Mouse (Mus musculus) kidney, adult 11 months (tissue): ENCODE results near the gene Slc2a1.
A peak's percentile ranks its signal among the peaks of the same experiment; 100 is the strongest.

Experiments
- DNase-seq: peaks from one replicate; pipeline ENCODE4 v3.0.0; 2022

The Slc2a1 gene

DNA sequence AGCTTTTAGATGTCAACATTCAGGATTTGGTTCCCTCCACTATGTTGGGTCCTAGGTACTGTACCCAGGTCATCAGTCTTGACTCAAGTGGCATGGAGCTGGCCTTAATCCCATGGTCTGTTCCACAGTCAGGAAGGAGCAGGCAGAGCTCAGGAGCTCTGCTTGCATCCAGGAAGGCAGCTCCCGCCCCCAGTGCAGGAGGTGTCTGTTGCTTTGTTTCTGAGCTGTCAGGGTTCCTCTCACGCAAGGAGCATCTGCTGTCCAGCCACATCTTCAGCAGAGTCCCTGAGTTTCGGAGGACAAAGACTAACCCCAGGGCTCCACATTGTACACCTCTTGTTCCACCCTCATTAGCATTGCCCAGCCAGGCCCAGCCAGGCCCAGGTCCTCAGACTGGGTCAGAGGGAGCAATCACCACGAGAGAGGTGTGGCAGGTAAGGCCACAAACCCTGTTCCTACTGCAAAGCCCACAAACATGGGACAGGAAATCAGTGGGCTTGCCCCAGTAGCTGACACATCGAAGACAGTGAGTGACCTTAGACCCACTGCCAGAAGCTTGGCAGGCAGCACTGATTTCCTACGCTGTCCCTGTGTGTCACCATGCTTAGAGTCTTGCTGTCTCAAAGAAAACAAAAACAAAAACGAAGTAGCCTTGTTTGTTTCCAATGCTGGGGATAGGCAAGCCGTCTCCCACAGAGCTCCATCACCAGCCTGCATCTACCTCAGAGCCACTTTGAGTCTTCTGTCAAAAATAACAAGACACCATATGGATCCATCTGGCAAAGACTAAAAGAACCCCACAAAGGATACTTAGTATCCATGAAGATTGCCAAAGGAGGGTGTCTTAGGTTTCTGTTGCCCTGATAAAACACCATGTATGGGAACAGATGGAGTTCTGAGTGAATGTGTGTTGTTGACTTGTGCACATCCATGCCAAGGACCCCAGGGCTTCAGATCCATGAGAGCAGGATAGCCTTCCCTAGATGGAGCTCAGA is 10.0 kb upstream of the Slc2a1 start:
- DNase-seq: no peak

DNA sequence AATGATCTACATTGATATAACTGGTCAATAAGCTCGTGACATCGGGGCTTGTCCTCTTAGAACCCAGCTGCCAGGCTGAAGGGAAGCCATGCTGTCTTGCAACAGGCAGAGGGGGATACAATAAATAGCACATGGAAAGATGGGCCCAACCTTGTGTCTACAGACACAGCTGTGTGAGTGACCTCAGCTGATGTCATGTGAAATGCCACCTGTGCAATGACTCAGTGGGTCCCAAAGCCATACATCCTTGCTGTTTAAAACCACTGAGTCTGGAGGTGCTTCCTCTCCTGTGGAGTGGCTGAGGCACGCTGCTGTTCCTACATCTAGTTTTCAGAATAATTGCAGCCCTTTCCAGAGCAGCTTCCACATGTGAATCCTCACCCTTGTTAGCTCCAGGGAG is 7.1 kb upstream of the Slc2a1 start:
- DNase-seq: no peak

DNA sequence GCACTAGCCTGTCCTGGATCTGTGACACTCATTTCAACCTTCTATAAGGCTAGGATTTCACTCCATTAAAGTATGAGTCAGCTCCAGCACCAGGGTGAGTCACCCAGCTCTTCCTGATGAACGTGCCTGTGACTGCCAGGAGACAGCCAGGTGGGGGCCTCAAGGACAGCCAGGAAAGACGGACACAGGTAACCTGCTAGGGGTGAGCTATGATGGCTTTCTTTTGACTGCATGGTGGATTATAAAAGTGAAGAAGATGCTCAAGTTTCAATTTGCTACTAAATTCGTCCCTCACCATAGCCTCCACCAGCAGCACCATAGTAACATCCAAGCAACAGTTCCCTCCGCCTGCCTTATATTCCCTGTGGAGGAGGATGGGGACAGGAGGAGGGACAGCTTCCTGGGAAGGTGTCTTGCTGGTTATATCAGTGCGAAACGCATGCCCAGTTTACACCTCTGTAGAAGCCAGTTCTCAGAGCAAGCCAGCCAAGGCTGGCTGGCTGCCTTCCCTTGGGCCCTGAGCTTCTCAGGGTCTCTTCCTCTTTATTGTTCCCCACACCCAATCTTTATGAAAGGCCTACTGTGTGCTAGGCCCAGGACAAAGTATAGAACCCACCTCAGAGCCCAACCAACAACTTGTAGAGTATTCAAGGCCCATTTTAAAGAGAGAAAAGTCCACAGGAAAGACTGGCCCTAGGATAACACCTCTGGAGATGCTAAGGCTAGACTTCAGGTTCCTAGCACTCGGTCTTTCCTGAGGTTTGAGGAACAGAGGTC is 6.0 kb upstream of the Slc2a1 start:
- no peak for DNase-seq

DNA sequence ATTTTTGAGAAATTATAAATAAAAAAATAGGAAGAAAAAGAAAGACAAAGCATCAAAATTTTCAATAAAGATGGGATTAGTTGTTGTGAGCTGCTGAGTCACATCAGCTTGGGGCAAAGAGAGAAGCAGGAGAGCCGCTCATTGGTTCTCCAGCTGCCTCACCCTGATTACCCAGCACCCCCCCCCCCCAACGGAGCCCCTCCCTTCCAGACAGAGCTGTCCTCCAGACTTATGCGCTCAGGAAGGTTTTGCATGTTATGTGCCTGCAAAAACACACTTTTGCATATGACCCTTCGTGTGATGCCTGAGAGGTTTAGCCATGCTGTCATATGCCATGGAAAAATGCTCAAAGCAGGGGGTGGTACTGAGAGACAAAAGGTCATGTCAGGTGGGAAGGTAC is 3.7 kb upstream of the Slc2a1 start:
- no peak for DNase-seq

DNA sequence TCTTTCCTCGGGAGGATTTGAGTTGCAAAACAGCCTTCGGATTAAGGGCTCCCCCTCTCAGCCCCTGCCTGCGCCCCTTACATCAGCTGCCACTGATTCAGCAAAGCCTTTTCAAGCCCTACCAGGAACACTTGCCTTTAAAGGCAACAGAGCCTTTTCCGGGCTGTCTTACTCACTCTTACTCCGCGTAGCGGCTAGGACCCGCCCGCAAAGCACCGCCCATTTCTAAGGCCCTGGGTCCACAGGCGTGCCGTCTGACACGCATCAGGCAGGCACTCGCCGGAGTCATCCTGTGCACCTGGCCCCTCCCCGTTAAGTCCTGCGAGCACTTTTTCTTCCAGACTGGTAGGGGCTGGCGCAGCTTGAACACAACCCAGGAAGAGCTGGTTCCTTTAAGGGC is 2.8 kb upstream of the Slc2a1 start:
- DNase-seq: peak; percentile 90

DNA sequence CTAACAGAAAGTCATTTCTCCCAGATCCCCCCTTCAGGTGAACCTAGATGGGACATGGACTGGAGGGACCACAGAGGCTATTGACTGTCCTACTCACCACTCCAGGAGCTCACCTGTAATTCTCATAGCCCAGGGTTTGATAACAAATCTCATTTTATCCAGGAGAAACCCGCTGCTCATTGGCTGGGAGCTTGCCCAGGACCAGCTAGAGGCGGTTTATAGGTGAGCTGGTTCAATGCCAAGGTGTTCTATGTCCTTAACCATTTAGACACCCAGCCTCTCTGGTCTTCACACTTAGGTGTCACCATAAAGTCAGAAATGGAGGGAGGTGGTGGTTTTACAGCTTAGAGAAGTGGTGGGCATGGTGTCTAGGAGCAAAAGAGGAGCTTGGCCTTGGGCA is 644 bp upstream of the Slc2a1 start:
- DNase-seq: peak; percentile 58

DNA sequence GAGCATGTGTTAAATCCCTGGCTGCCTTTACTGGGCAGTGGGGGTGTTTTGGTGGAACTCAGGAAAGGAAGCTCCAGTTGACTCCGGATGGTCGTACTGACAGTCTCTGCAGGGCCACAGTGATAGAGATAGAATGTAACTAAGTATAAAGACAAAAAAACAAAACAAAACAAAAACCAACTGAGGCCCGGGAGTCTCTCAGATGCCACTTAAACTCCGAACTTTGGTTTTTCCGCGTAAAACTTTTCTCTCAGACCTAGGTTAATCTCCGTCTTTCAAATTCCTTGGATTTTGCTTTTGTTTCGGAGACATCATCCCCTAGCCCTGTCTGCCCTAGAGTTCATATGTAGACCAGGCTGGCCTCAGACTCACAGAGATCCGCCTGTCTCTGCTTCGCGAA is 1.1 kb downstream of the Slc2a1 start:
- no peak for DNase-seq

DNA sequence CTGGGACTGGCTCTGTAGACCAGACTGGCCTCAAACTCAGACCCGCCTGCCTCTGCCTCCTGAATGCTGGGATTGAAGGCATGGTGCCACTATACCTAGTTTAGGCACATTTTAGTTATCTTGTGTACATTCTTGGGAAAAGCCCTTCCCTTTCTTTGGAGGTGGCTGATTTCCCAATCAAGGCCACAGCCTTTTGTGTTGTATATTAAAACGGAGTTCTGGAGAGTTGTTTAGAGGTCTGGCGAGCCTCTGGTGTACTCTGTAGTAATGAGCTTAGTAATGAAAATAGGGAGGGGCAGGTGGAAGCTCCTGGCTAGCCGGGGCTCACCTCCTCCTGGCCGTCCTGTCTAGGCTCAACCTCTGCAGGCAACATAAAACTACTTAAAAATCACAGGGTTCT is 2.0 kb downstream of the Slc2a1 start:
- no peak for DNase-seq

DNA sequence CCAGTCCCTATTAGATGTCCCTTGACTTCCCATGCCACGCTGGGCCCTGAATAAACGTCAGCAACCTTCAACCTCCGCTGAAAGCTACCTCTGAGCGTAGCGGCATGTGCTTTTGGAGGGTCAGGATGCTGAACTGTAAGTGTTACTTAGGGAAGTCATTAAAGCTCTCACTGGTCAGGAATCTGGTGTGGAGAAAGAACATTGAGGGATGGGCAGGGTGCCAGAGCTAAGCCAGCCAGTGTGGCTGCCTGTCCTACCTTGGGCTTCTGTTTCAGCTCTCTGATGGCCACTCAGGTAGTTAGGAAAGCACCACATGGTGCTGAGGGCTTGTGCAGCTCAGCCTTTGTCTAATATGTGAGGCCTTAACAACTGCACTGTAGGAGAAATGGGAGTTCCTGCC is 2.9 kb downstream of the Slc2a1 start:
- DNase-seq: peak; percentile 43

DNA sequence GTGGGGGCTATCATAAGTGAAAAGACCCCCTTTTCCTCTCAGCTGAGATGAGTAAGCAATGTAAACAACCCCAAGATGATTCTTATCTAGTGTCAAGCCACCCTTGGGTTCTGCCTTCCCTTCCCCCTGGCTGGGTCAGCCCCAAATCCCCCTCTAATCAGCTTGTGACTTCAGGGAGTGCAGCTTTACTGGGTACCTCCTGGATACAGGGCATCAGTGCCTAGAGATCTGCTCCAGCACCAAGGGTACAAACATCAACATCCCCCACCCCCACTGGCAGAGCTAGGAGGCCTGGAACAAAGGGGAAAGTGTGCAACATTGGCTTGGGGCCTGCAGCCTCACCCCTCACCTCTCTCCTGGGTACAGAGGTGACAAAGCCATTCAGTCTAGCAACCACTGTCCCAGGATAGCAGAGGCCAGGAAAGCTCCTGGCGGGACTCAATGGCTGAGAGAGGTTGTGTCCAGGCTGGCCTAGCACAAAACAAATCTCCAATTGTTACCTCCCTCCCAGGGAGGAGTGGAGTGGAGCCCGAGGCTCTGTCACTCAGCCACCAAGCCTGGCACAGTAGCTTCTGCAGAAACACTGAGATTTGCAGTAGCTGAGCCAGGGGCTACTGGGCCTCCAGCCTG is 3.9 kb downstream of the Slc2a1 start:
- no peak for DNase-seq

DNA sequence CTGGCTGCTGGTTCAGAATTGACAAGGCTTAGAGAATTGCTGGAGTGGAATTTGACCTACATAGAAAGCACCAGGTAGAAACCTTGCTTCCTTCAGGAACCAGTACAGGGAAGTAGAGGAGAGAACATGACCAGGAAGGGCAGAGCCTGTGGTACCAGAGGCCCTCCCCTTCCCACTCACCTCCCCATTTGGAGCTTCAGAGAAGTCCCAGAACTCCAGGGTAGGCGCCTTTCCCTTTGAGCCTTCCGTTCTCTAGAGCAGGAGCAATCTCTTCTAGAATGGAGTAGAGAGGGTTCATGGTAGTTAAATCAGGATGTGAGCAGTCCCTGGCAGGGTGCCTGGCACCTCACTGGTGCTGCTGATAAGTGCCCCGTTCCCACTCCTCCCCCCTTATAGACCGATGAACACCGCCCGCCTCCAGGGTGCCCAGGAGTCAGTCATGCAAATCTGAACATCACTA is 7.1 kb downstream of the Slc2a1 start:
- DNase-seq: peak; percentile 67

DNA sequence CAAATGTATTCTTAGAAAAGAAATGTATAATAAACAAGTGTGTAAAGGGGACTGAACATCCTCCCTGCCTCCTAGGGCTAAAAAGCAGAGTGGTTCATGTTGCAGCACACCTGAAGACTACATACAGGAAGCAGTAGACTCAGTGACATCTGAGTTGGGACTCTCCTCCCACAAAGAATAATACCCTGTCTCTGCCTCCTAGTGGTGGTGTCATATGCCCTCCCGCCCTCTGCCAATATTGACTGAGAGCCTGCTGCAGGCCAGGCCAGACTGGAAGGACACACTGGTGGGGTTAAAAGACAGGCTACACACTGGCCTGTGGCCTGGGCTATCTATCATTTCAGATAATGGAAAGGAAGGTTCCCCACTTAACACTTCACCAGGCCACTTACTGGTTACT is 7.8 kb downstream of the Slc2a1 start:
- DNase-seq: no peak

DNA sequence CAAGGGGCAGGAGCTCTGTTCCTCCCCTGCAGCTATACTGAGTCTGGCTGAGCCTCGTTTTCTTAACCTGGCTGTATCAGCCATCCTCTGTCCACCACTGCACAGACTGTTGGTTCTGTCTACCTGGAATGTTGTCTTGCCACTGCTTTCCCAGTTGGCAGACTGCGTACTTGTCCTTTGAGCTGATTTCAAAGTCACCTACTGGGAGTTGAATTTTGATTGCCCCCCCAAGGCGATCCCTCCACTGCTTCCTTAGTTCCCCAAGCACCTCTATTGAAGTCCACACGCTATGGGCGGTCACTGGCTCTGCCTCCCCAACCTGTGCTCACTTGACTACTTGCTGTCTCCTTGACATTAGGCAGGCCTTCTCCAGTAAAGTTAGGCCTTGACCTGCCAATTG is 9.1 kb downstream of the Slc2a1 start:
- peak; percentile 75 for DNase-seq

DNA sequence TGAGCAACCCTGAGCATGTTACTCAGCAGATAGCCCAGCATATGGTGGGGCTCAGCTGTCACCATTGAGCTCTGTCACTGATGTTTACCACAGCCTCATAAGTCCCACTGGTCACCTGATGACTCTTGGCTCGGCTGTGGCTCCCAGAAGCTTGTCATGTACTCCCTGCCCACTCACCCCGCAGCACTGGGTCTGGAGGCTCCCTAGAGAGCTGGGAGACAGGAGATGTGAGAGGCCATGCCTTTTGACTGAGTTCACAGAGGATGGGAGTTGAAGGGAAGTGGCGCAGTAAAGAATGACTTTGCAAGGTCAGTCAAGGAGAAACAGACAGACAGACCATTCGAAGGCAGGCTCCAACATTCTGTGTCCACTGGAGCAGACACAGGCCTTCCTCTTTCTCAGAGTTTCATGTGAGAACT is 10.2 kb downstream of the Slc2a1 start:
- peak; percentile 41 for DNase-seq

DNA sequence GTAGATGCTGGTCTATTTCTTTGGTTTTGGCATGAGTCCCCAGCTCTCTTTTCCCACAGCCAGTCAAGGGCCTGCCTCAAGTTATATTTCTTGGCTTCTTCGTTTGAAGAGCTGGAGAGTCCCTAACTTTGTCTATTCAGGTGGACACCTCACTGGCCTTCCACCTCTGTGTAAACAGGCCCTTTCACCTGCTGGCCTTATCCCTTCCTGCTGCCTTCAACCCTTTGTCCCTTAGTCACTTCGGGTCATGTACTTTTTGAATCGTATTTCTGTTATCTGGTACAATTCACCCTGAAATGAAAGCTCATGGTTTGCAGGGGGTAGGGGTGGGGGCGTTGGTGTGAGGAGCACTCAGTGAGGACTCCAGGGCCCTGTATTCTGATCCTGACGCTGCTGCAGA is 10.8 kb downstream of the Slc2a1 start:
- peak; percentile 43 for DNase-seq

DNA sequence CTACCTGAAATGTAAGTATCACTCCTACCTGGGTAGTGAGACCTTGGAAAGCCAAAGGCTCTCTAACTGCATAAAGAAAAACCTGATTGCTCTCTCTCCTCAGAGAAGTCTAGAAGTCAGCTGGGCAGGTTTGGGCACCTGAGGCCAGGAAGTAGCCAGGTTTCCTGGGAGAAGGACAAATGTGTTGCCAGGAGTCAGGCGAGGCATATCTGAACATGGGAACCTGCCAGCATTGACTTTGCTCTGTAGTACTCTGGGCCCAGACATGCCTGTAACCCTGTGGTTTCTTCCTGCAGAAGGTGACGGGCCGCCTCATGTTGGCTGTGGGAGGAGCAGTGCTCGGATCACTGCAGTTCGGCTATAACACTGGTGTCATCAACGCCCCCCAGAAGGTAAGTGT is 11.6 kb downstream of the Slc2a1 start:
- DNase-seq: peak; percentile 49

DNA sequence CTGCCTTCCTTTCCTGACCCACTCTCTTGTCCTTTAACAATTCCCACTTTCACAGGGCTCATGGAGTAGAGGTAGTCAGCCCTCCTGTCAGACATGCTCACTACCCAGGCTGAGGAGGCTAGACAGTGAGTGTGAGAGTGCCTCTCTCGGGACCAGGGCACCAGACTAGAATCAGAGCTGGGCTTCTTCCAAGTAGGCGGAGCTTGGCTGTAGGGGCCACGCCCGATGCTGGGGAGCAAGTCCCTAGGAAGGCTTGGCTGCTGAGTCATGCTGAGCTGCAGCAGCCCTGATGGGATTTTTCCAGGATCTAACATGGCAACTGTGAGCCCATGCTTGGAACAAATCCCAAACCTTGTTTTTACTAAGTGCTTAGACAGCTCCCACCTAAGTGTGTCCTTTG is 12.7 kb downstream of the Slc2a1 start:
- peak; percentile 90 for DNase-seq

DNA sequence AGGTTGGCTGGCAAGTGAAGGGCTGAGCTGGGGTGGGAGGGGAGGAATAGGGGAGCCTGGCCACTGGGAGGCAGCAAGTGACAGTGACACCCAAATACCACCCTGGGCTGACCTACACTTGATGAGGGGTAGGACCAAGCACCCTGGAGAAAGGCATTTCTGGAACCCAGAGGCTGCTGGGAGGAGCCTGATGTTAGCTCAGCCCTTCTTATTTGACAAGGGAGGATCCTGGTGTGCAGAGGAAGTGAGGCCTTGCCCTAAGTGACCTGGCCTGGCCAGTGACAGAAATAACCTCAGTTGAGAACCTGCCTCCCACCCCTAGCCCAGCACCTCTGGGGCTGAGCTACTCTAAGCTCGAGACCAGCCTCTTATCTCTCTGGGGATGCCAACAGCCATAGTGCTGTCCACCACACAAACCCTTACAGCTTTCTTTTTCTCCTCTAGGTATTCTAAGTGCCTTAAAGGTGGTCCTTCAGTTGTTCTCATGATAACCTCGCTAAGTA is 16.3 kb downstream of the Slc2a1 start:
- DNase-seq: no peak

DNA sequence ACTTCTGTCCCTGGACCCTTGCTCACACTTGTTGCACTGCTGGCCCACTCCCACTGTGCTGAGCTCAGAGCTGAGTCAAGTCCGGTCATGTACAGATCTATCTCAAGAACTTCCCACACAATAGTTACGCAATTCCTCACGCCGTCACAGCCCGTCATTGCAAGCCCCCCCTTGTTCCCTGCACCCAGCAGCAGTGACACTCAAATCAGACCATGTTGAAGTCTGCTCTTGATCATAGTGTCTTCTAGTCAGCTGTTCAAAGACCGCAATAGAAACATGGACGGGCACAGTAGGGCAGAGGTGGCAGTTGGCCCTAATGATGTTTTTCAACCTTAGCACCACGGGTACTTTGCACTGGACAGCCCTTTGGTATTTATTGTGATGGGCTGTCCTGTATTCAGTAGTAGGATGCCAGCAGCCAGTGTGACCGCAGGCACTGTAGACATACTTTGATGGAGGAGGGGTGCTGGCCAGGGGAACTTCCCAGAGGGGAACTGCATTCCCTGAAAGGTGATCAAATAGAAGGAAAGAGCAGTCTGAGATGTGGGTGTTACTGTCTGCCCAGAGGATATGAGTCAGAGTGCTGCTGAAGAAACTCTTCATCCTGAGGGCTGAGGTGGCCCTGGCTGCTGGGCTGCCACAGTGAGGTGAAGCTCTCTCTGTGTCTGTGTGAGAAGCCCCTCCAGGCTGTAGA is 17.2 kb downstream of the Slc2a1 start:
- no peak for DNase-seq

DNA sequence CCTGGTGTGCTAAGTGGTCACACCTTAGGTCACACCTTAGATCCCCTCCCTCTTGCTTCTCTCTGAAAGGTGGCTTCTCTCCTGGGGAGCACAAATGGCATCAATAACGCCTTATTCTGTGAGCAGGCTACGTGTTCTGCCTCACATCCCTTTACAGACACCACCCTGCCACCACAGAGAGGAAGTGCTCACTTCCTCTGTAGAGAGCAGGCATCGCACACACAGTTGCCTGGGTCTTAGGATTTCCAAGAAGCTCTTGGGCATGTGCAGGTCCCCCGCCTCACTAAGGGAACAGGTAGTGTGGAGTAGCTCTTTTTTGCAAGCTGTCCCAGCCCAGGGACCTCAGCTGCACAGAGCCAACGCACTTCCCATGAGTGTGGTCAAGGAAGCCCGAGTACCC is 18.7 kb downstream of the Slc2a1 start:
- no peak for DNase-seq

DNA sequence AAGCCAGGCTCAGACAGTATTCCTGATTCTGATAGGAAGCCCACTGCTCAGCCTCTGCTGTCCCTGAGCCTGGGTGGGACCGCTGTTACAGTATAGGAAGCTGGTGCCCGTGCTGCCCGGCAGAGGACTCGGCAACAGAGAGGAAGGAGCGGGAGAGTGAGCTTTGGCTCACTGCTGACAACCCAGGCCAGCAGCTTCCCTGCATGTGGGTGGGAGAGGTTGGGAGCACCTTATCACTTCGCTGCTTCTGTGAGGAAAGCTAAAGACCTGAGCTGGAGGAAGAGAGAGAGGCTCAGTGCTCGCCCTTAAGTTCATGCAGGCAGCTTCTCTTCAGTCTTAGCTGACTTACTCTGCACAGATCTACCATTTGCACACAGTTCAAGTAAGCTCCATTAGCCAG is 20.0 kb downstream of the Slc2a1 start:
- DNase-seq: no peak

DNA sequence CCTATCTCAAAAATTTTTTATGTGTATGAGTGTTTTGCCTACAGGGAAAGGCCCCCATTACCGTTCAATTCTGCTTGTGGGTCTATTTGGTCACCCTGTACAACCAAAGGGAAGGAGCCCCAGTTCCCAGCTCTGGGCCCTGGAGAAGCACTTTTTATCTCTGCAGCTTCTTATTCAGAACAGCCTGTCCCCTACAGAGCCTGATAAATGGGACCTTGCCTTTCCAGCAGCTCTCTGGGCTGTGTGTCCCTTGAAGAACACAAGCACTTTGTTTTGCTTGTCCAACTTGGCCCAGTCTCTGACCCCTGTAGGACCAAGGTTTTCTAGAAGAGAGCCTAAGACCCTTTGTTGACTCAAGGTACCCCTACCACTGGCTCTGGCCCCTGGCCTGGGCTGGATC is 20.6 kb downstream of the Slc2a1 start:
- DNase-seq: no peak
